Mouse (Mus musculus) frontal cortex, adult 2 months (tissue): ENCODE results near the gene Dnajb3. TPM values are rescaled to one million over a fixed set of nuclear protein-coding genes. Genes with fewer than 3 reads are reported as not detected.
"Not testable (repeated sequence)": the region's sequence is repeated elsewhere in the genome, so short reads cannot be mapped to it uniquely, and the experiment has no call there.

Experiments used
- DNase-seq, 2 experiments: peaks; one replicate each; pipeline ENCODE4 v3.0.0; 2022; ENCODE audit warnings: low spot score in 1 of 2; ENCODE audit errors: extremely low spot score in 1 of 2
- polyA plus RNA-seq: library from polyadenylated mRNA; depleted of rRNA; stranded (reverse); fragments of >200 nt; gene quantifications from 2 replicates; pipeline ENCODE4 v1.2.3, GENCODE M21; 2012

The Dnajb3 gene
- polyA plus RNA-seq, 1 experiment: 2.6 TPM

- no peak for DNase-seq
These were observed 27.2 kb upstream of the Dnajb3 start for GRCm38 (mm10) chr1:88232664-88233380.

GRCm38 (mm10) chr1:88231803-88232499 is 26.4 kb upstream of the Dnajb3 start:
- no peak for DNase-seq

- DNase-seq: no peak
These were observed 25.6 kb upstream of the Dnajb3 start for GRCm38 (mm10) chr1:88230981-88231802.

- no peak for DNase-seq
These were observed 24.8 kb upstream of the Dnajb3 start for GRCm38 (mm10) chr1:88230421-88230820.

GRCm38 (mm10) chr1:88229986-88230385 is 24.4 kb upstream of the Dnajb3 start:
- DNase-seq: no peak

- DNase-seq: no peak
These were observed 24.0 kb upstream of the Dnajb3 start for GRCm38 (mm10) chr1:88229566-88229965.

- no peak for DNase-seq
These were observed 22.5 kb upstream of the Dnajb3 start for GRCm38 (mm10) chr1:88228121-88228520.

GRCm38 (mm10) chr1:88227482-88227881 is 21.9 kb upstream of the Dnajb3 start:
- no peak for DNase-seq

GRCm38 (mm10) chr1:88226670-88227379 is 21.2 kb upstream of the Dnajb3 start, which contains the start of gene Mroh2a:
Gene Mroh2a (plus strand): TSS chr1:88226986.
- no peak for DNase-seq

- no peak for DNase-seq
These were observed 20.2 kb upstream of the Dnajb3 start for GRCm38 (mm10) chr1:88225741-88226140.

GRCm38 (mm10) chr1:88225301-88225700 is 19.7 kb upstream of the Dnajb3 start:
- DNase-seq: not testable (repeated sequence)

GRCm38 (mm10) chr1:88224029-88224776 is 18.6 kb upstream of the Dnajb3 start:
- DNase-seq: no peak

GRCm38 (mm10) chr1:88223591-88223990 is 18.0 kb upstream of the Dnajb3 start:
- DNase-seq: no peak

GRCm38 (mm10) chr1:88223011-88223515 is 17.5 kb upstream of the Dnajb3 start:
- not testable (repeated sequence) for DNase-seq

- no peak for DNase-seq
These were observed 16.6 kb upstream of the Dnajb3 start for GRCm38 (mm10) chr1:88222216-88222615.

GRCm38 (mm10) chr1:88220336-88220735 is 14.8 kb upstream of the Dnajb3 start:
- DNase-seq: no peak

- DNase-seq: no peak
These were observed 13.5 kb upstream of the Dnajb3 start for GRCm38 (mm10) chr1:88219054-88219453.

GRCm38 (mm10) chr1:88218591-88218990 is 13.0 kb upstream of the Dnajb3 start:
- DNase-seq: no peak

- no peak for DNase-seq
These were observed 12.5 kb upstream of the Dnajb3 start for GRCm38 (mm10) chr1:88218051-88218450.

- DNase-seq: no peak
These were observed 12.0 kb upstream of the Dnajb3 start for GRCm38 (mm10) chr1:88217576-88217975.
